Mouse (Mus musculus): ENCODE data around the gene Gm4792. TPM values are rescaled to one million over a fixed set of nuclear protein-coding genes. Genes with fewer than 3 reads are reported as not detected.

Gene Gm4792
- polyA plus RNA-seq, 1 experiment, result not detected

- DNase-seq, result no peak
- 56% methylated on average over 3 of the region's 3 CpGs for WGBS
- no peak overlapping the region for H3K4me3 ChIP-seq (ENCODE audit: control insufficient read depth, insufficient read depth, low read length)
Measured at GRCm38 (mm10) chr10:94263211-94263610, 35.3 kb downstream of the Gm4792 start.

DNA sequence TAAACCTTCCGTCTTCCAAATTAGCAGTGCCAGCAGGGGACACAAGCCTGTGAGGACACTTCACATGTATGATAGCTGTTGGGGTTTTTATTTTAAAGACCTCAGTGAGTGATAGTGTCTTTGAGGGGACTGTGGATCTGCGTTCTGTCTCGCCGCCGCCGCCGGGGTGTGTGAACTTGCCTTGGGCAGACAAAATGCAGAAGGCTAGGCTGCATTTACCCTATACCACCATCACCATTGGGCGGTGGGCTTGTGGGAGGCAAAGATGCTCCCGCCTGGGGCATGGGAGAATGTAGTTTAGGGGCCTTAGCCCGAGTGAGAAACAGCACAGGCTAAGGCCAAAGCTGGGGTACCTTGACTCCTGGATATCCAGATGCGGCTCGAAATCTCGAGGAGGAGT, 35.9 kb downstream of the Gm4792 start:
- Histone ChIP-seq H3K4me3 (ENCODE audit: control insufficient read depth, insufficient read depth, low read length) (no peak overlapping the region), H3K27ac (ENCODE audit: control insufficient read depth, insufficient read depth, low read length) (no peak overlapping the region), H3K4me1 (replicated peaks; ENCODE audit: control insufficient read depth, insufficient read depth, low read length) (no peaks in the 10 kb centered on the region), H3K36me3 (ENCODE audit: control insufficient read depth, insufficient read depth, low read length) (no peaks in the 10 kb centered on the region), H3K27me3 (ENCODE audit: control insufficient read depth, insufficient read depth, low read length) (no peaks in the 10 kb centered on the region)
- no peak for DNase-seq
- no peak for TF ChIP-seq CTCF (IDR thresholded peaks at IDR 0.05; ENCODE audit: borderline replicate concordance, control insufficient read depth, extremely low read depth, insufficient read depth, low read length, poor library complexity)
- no peak for TF ChIP-seq POLR2A (IDR thresholded peaks at IDR 0.05; ENCODE audit: control insufficient read depth, extremely low read depth, insufficient read depth, low read length, poor library complexity)
- WGBS, result 97% methylated on average over 13 of the region's 13 CpGs

More at GRCm38 (mm10) chr10:94263211-94263610, 35.3 kb downstream of the Gm4792 start:
- H3K27ac ChIP-seq (ENCODE audit: control insufficient read depth, insufficient read depth, low read length), result no peak overlapping the region
- H3K36me3 ChIP-seq (ENCODE audit: control insufficient read depth, insufficient read depth, low read length), result no peaks in the 10 kb centered on the region
- TF ChIP-seq CTCF (IDR thresholded peaks at IDR 0.05; ENCODE audit: borderline replicate concordance, control insufficient read depth, extremely low read depth, insufficient read depth, low read length, poor library complexity), result no peak
- no peak for TF ChIP-seq POLR2A (IDR thresholded peaks at IDR 0.05; ENCODE audit: control insufficient read depth, extremely low read depth, insufficient read depth, low read length, poor library complexity)
- H3K4me1 ChIP-seq (replicated peaks; ENCODE audit: control insufficient read depth, insufficient read depth, low read length), result no peaks in the 10 kb centered on the region
- no peaks in the 10 kb centered on the region for H3K27me3 ChIP-seq (ENCODE audit: control insufficient read depth, insufficient read depth, low read length)

DNA sequence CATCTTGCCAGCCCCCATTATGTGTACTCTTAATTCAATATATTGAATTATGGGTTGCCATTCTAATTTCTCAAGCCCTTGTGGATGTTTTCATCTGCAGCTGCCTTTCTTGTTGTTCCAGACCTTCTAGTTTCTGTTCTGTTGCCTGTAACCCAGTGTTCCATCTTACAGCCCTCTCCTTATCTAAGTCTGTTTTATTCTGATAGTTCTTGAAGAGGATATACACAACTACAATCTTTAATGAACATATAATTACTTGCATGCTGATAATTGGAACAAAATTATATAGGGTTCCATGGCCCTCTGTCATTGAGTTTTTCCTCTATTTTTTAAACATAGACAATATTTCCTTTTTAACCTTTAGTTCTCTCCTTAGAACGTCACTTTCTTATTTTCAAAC, 38.0 kb downstream of the Gm4792 start:
- H3K4me1 ChIP-seq (replicated peaks; ENCODE audit: control insufficient read depth, insufficient read depth, low read length), result peaks cover 10% of the 10 kb centered on the region
- 76% methylated on average over 1 of the region's 1 CpGs for WGBS
- no peak for DNase-seq
- H3K36me3 ChIP-seq (ENCODE audit: control insufficient read depth, insufficient read depth, low read length), result no peaks in the 10 kb centered on the region
- no peak overlapping the region for H3K4me3 ChIP-seq (ENCODE audit: control insufficient read depth, insufficient read depth, low read length)
- TF ChIP-seq CTCF (IDR thresholded peaks at IDR 0.05; ENCODE audit: borderline replicate concordance, control insufficient read depth, extremely low read depth, insufficient read depth, low read length, poor library complexity), result no peak
- no peak for TF ChIP-seq POLR2A (IDR thresholded peaks at IDR 0.05; ENCODE audit: control insufficient read depth, extremely low read depth, insufficient read depth, low read length, poor library complexity)
- no peak overlapping the region for H3K27ac ChIP-seq (ENCODE audit: control insufficient read depth, insufficient read depth, low read length)
- H3K27me3 ChIP-seq (ENCODE audit: control insufficient read depth, insufficient read depth, low read length), result no peaks in the 10 kb centered on the region

- no peak for TF ChIP-seq POLR2A (IDR thresholded peaks at IDR 0.05; ENCODE audit: control insufficient read depth, extremely low read depth, insufficient read depth, low read length, poor library complexity)
- no peak for TF ChIP-seq CTCF (IDR thresholded peaks at IDR 0.05; ENCODE audit: borderline replicate concordance, control insufficient read depth, extremely low read depth, insufficient read depth, low read length, poor library complexity)
- peaks cover 10% of the 10 kb centered on the region for H3K4me1 ChIP-seq (replicated peaks; ENCODE audit: control insufficient read depth, insufficient read depth, low read length)
- DNase-seq, result no peak
- H3K27ac ChIP-seq (ENCODE audit: control insufficient read depth, insufficient read depth, low read length), result no peak overlapping the region
- WGBS, result 40% methylated on average over 4 of the region's 4 CpGs
- no peaks in the 10 kb centered on the region for H3K27me3 ChIP-seq (ENCODE audit: control insufficient read depth, insufficient read depth, low read length)
- no peak overlapping the region for H3K4me3 ChIP-seq (ENCODE audit: control insufficient read depth, insufficient read depth, low read length)
- H3K36me3 ChIP-seq (ENCODE audit: control insufficient read depth, insufficient read depth, low read length), result no peaks in the 10 kb centered on the region
Measured at GRCm38 (mm10) chr10:94256518-94256917, 42.0 kb downstream of the Gm4792 start.

DNA sequence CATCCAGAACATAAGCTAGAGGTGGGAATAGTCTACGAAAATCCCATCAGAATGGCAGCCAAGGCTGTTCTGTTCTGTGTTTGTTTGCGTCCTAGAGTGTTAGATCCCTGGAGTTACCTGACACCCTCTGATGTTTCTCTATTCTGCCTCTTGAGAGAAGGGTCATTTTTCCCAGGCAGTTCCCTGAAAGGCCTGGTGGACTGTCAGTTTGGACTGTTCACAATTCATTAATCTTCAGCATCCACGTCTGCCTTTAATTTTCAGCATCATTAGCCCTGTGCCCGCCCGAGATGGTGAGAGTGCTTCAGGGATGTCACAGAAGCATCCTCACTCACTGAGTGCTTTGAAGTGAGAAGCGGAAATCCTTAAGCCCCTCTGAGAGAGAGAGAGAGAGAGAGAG, 42.8 kb downstream of the Gm4792 start:
- Histone ChIP-seq H3K36me3 (ENCODE audit: control insufficient read depth, insufficient read depth, low read length) (no peaks in the 10 kb centered on the region), H3K4me3 (ENCODE audit: control insufficient read depth, insufficient read depth, low read length) (no peak overlapping the region), H3K27me3 (ENCODE audit: control insufficient read depth, insufficient read depth, low read length) (no peaks in the 10 kb centered on the region), H3K27ac (ENCODE audit: control insufficient read depth, insufficient read depth, low read length) (no peak overlapping the region), H3K4me1 (replicated peaks; ENCODE audit: control insufficient read depth, insufficient read depth, low read length) (peaks cover 10% of the 10 kb centered on the region)
- no peak for DNase-seq
- 88% methylated on average over 6 of the region's 6 CpGs for WGBS
- TF ChIP-seq CTCF (IDR thresholded peaks at IDR 0.05; ENCODE audit: borderline replicate concordance, control insufficient read depth, extremely low read depth, insufficient read depth, low read length, poor library complexity), result no peak
- no peak for TF ChIP-seq POLR2A (IDR thresholded peaks at IDR 0.05; ENCODE audit: control insufficient read depth, extremely low read depth, insufficient read depth, low read length, poor library complexity)

- no peak overlapping the region for H3K4me3 ChIP-seq (ENCODE audit: control insufficient read depth, insufficient read depth, low read length)
- no peak overlapping the region for H3K27ac ChIP-seq (ENCODE audit: control insufficient read depth, insufficient read depth, low read length)
- 89% methylated on average over 3 of the region's 3 CpGs for WGBS
- H3K4me1 ChIP-seq (replicated peaks; ENCODE audit: control insufficient read depth, insufficient read depth, low read length), result peaks cover 16% of the 10 kb centered on the region
- TF ChIP-seq POLR2A (IDR thresholded peaks at IDR 0.05; ENCODE audit: control insufficient read depth, extremely low read depth, insufficient read depth, low read length, poor library complexity) (no peak), CTCF (IDR thresholded peaks at IDR 0.05; ENCODE audit: borderline replicate concordance, control insufficient read depth, extremely low read depth, insufficient read depth, low read length, poor library complexity) (no peak)
- H3K36me3 ChIP-seq (ENCODE audit: control insufficient read depth, insufficient read depth, low read length), result no peaks in the 10 kb centered on the region
- no peaks in the 10 kb centered on the region for H3K27me3 ChIP-seq (ENCODE audit: control insufficient read depth, insufficient read depth, low read length)
- no peak for DNase-seq
Measured at GRCm38 (mm10) chr10:94254766-94255165, 43.7 kb downstream of the Gm4792 start.

DNA sequence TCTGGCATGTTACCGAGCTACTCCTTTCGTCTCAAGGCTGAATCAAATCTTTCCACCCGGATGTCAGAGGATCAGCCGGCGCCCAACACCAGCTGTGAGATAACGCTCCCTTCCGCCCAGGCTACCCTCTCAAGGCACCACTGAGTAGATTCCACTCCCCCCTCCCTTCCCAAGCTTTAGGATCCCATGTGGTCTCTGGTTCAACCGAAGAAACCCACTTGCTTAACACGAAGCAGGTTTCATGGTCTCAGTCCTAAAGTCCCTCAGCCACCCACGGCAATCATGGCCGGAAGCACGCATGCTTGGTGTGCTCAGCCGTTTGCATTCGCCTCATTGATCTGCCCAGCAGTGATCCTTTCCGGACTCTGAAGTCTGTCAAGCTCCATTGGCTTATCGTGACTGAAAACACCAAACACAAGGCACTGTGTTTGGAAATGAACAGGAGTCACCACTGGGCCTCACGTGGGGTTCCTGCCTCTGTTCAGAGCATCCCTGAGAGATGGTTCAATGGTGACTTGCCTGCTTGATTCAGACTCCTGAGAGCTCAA, 45.2 kb downstream of the Gm4792 start:
- 96% methylated on average over 17 of the region's 17 CpGs for WGBS
- H3K4me1 ChIP-seq (replicated peaks; ENCODE audit: control insufficient read depth, insufficient read depth, low read length), result peaks cover 25% of the 10 kb centered on the region
- no peak overlapping the region for H3K27ac ChIP-seq (ENCODE audit: control insufficient read depth, insufficient read depth, low read length)
- no peak for DNase-seq
- H3K4me3 ChIP-seq (ENCODE audit: control insufficient read depth, insufficient read depth, low read length), result no peak overlapping the region
- no peaks in the 10 kb centered on the region for H3K36me3 ChIP-seq (ENCODE audit: control insufficient read depth, insufficient read depth, low read length)
- TF ChIP-seq POLR2A (IDR thresholded peaks at IDR 0.05; ENCODE audit: control insufficient read depth, extremely low read depth, insufficient read depth, low read length, poor library complexity) (no peak), CTCF (IDR thresholded peaks at IDR 0.05; ENCODE audit: borderline replicate concordance, control insufficient read depth, extremely low read depth, insufficient read depth, low read length, poor library complexity) (no peak)
- H3K27me3 ChIP-seq (ENCODE audit: control insufficient read depth, insufficient read depth, low read length), result no peaks in the 10 kb centered on the region
